Mouse (Mus musculus): ENCODE data around the gene Pcgf1. TPM values are rescaled to one million over a fixed set of nuclear protein-coding genes. Genes with fewer than 3 reads are reported as not detected.

Pcgf1 gene
- polyA plus RNA-seq, 1 experiment from 2014 or later, result 46.5 TPM

DNA sequence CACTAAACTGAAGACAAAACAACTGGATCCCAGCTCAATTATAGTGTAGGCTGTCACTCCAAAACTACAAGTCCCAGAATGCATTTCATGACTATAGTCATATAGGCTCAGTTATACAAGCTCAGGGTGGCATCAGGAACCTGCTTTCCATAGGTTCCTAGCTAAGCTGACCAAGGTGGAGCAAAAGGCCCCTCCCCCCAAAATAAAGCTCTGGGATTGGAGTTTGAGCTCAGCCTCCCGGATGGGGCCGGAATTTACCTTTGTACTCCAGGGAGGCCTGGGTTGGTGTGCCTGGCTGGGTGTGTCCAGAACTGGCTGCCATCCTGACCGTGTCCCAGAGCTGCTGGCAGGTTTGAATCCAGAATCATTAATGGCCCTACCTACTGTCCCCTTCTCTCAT, 19.9 kb upstream of the Pcgf1 start, which contains the start of gene Dqx1:
TSS of gene Dqx1 (plus strand) at position 55 of the 400 bp plus-strand sequence.
- no peak for ATAC-seq
- Histone ChIP-seq H3K36me3 (ENCODE audit: control insufficient read depth, insufficient read depth) (no peaks in the 10 kb centered on the region), H3K4me1 (replicated peaks; ENCODE audit: control insufficient read depth, insufficient read depth, low read length) (peaks cover 19% of the 10 kb centered on the region), H3K4me2 (ENCODE audit: low read length) (no peak within 1 kb of the TSS), H3K9me3 (ENCODE audit: control insufficient read depth, low read length) (no peaks in the 10 kb centered on the region), H3K4me3 (replicated peaks; ENCODE audit: low read length) (no peak within 1 kb of the TSS), H3K27ac (ENCODE audit: low read length) (no peak within 1 kb of the TSS), H3K9ac (replicated peaks; ENCODE audit: low read depth, low read length) (no peak within 1 kb of the TSS), H3K27me3 (replicated peaks; ENCODE audit: control insufficient read depth, insufficient read depth, low read length) (peaks cover 18% of the 10 kb centered on the region)
- WGBS, result 58% methylated on average over 3 of the region's 3 CpGs

DNA sequence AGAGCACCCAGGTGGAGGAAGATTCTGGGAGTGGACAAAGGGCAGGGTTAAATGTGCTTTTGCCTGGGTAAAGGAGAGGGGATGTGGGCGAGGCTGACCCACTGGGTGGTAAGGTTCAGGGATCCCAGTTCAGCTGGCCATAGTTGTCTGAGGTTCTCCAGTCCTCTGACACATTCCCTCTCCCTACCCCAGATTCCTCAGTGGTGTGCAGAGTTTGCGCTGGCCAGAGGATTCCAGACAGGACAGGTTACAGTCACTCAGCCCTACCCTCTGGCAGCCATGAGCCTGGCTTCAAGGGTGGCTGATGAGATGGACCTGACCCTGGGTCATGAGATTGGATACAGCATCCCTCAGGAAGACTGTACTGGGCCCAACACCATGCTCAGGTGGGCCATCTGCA, 18.9 kb upstream of the Pcgf1 start:
- Histone ChIP-seq H3K4me3 (replicated peaks; ENCODE audit: low read length) (no peak overlapping the region), H3K27me3 (replicated peaks; ENCODE audit: control insufficient read depth, insufficient read depth, low read length) (peaks cover 27% of the 10 kb centered on the region), H3K9me3 (ENCODE audit: control insufficient read depth, low read length) (no peaks in the 10 kb centered on the region), H3K27ac (ENCODE audit: low read length) (no peak overlapping the region), H3K9ac (replicated peaks; ENCODE audit: low read depth, low read length) (no peak overlapping the region), H3K4me2 (ENCODE audit: low read length) (no peak overlapping the region), H3K36me3 (ENCODE audit: control insufficient read depth, insufficient read depth) (no peaks in the 10 kb centered on the region), H3K4me1 (replicated peaks; ENCODE audit: control insufficient read depth, insufficient read depth, low read length) (peaks cover 10% of the 10 kb centered on the region)
- ATAC-seq, result no peak
- 73% methylated on average over 2 of the region's 2 CpGs for WGBS

DNA sequence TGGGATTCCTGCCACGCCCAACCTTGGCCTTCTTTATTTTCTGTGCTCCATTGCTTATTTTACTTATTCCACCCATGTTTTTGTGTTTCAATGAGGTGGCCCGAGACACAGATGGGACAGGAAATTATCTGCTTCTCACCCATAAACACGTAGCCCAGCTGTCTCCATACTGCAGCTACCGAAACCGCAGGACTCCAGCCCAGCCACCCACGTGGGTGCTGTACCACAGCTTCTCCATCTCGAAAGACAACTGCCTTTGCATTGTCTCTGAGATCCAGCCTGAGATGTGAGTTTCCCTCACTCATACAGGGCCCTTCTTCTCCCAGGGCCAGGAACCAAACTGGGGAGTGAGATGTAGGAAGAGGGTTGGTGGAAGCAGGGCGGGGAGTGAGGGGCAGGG, 11.7 kb upstream of the Pcgf1 start:
- Histone ChIP-seq H3K4me3 (replicated peaks; ENCODE audit: low read length) (no peak overlapping the region), H3K4me1 (replicated peaks; ENCODE audit: control insufficient read depth, insufficient read depth, low read length) (peaks cover 14% of the 10 kb centered on the region), H3K27ac (ENCODE audit: low read length) (no peak overlapping the region), H3K27me3 (replicated peaks; ENCODE audit: control insufficient read depth, insufficient read depth, low read length) (peaks cover 79% of the 10 kb centered on the region), H3K4me2 (ENCODE audit: low read length) (no peak overlapping the region), H3K9me3 (ENCODE audit: control insufficient read depth, low read length) (no peaks in the 10 kb centered on the region), H3K36me3 (ENCODE audit: control insufficient read depth, insufficient read depth) (no peaks in the 10 kb centered on the region), H3K9ac (replicated peaks; ENCODE audit: low read depth, low read length) (no peak overlapping the region)
- ATAC-seq, result no peak
- whole genome bisulfite sequencing, result 29% methylated on average over 8 of the region's 8 CpGs

DNA sequence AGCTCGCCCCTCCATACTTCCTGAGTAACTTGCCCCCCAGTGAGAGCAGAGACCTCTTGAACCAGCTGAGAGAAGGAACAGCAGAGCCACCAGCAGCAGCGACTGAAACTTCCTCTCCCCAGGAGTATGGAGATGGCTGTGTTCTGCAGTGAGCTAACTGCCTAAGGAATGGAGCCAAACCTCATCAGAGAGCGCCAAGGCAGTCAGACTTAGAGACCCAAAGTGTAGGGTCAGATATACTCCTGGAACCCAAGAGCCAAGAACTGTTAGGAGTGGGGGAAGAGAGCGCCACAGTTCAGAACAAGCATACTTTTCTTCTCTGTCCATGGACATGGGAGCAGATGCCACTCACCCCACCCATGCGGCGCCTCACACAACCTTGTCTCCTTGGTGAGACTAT, 11.2 kb upstream of the Pcgf1 start:
- no peak overlapping the region for H3K27ac ChIP-seq (ENCODE audit: low read length)
- 24% methylated on average over 6 of the region's 6 CpGs for WGBS
- ATAC-seq, result no peak
- no peak overlapping the region for H3K4me3 ChIP-seq (replicated peaks; ENCODE audit: low read length)
- peaks cover 82% of the 10 kb centered on the region for H3K27me3 ChIP-seq (replicated peaks; ENCODE audit: control insufficient read depth, insufficient read depth, low read length)
- no peak overlapping the region for H3K4me2 ChIP-seq (ENCODE audit: low read length)
- H3K9ac ChIP-seq (replicated peaks; ENCODE audit: low read depth, low read length), result no peak overlapping the region
- peaks cover 18% of the 10 kb centered on the region for H3K4me1 ChIP-seq (replicated peaks; ENCODE audit: control insufficient read depth, insufficient read depth, low read length)
- H3K9me3 ChIP-seq (ENCODE audit: control insufficient read depth, low read length), result no peaks in the 10 kb centered on the region
- H3K36me3 ChIP-seq (ENCODE audit: control insufficient read depth, insufficient read depth), result no peaks in the 10 kb centered on the region

DNA sequence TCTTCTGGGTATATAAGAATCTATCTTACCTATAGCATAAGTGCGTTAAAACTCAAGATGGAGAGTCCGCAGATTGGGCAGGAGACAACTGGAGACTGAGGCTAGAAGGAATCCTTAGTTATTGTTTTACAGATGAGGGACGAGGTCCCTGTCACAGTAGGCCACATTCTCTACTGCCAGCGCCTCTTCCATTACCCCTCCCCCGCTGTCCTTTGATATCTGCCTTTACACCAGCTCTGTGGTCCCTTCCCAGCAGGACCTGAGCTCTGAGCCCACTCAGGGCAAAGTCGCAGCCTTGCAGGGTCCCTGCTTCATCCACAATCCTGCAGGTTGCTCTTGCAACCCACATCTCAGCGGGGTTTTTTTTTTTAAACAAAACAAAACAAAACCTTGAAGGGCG, 9.4 kb upstream of the Pcgf1 start:
- no peaks in the 10 kb centered on the region for H3K36me3 ChIP-seq (ENCODE audit: control insufficient read depth, insufficient read depth)
- H3K4me1 ChIP-seq (replicated peaks; ENCODE audit: control insufficient read depth, insufficient read depth, low read length), result peaks cover 18% of the 10 kb centered on the region
- peaks cover 81% of the 10 kb centered on the region for H3K27me3 ChIP-seq (replicated peaks; ENCODE audit: control insufficient read depth, insufficient read depth, low read length)
- H3K4me3 ChIP-seq (replicated peaks; ENCODE audit: low read length), result no peak overlapping the region
- WGBS, result 1% methylated on average over 8 of the region's 8 CpGs
- no peak overlapping the region for H3K27ac ChIP-seq (ENCODE audit: low read length)
- H3K9ac ChIP-seq (replicated peaks; ENCODE audit: low read depth, low read length), result no peak overlapping the region
- H3K9me3 ChIP-seq (ENCODE audit: control insufficient read depth, low read length), result no peaks in the 10 kb centered on the region
- no peak for ATAC-seq
- H3K4me2 ChIP-seq (ENCODE audit: low read length), result no peak overlapping the region

DNA sequence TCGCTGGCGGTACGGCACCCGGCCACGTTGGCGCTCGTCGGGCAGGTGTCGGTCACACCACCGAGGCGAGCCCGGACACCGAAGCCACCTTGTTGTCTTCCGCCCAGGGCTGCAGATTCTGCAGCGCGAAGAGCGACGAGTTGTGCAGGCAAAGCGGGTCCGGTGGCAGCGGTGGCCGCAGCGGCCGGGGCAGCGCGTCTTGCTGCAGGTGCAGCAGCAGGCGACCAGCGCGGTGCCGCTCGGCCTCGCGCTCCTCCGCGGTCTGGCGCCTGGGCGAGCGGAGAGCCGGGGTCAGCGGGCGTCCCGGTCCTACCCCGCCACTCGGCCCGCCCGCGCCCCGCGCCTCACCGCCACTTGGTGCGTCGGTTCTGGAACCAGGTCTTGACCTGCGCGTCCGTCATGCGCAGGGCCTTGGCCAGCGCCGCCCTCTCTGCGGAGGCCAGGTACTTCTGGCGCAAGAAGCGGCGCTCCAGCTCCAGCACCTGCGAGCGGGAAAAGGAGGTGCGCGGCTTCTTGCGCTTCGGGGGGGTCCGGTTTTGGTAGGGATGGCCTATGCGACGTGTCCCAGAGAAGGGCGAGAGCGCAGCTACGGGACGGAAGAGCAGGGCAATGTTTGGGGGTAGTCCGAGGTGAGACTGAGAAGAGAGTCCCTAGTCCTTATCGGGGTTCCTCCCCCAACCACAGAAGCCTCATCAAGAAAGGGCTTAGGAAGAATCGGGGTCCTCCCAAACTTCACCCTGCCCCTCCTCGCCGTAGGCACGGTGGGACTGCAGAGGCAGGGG, 8.8 kb upstream of the Pcgf1 start:
- WGBS, result under 1% methylated on average over 74 of the region's 81 CpGs
- Histone ChIP-seq H3K4me3 (replicated peaks; ENCODE audit: low read length) (no peak overlapping the region), H3K4me2 (ENCODE audit: low read length) (no peak overlapping the region), H3K27ac (ENCODE audit: low read length) (no peak overlapping the region), H3K4me1 (replicated peaks; ENCODE audit: control insufficient read depth, insufficient read depth, low read length) (peaks cover 18% of the 10 kb centered on the region), H3K36me3 (ENCODE audit: control insufficient read depth, insufficient read depth) (no peaks in the 10 kb centered on the region), H3K27me3 (replicated peaks; ENCODE audit: control insufficient read depth, insufficient read depth, low read length) (peaks cover 80% of the 10 kb centered on the region), H3K9me3 (ENCODE audit: control insufficient read depth, low read length) (no peaks in the 10 kb centered on the region), H3K9ac (replicated peaks; ENCODE audit: low read depth, low read length) (no peak overlapping the region)
- ATAC-seq, result no peak

DNA sequence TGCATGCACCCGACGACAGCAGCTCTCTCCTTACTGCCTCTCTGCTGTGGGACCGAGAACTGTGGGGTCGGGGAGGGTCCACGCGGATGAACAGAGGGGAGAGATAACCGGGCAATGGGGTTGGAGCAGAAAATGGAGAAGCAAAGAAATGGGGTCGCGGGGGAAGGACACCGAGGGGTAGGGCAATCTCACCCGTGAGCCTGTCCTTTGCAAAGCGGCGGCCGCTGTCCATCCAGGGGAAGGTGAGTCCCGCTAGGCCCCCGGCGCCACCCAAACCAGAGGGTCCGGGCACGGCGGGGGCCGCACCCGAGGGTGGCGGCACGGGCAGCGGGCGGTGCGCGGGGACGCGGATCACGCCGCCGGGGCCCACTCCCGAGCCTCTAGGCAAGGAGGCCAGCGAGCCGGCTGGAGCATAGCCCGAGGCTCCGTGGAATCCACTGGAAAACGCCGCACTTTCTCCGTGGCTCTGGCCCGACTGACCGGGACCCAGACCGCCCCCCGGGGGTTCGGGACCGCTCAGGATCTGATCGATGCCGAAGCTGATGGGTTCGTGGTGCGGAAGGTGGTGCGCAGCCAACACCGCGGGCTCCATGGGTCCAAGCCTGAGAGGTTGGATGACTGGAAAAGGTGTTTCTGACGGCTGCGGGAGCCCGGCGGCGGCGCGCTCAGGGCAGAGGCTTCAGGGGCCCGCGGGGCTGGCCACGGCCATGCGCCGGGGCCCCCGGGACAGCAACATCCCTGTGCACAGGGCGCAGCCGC, 8.0 kb upstream of the Pcgf1 start:
- no peaks in the 10 kb centered on the region for H3K36me3 ChIP-seq (ENCODE audit: control insufficient read depth, insufficient read depth)
- no peaks in the 10 kb centered on the region for H3K9me3 ChIP-seq (ENCODE audit: control insufficient read depth, low read length)
- H3K27ac ChIP-seq (ENCODE audit: low read length), result no peak overlapping the region
- no peak overlapping the region for H3K9ac ChIP-seq (replicated peaks; ENCODE audit: low read depth, low read length)
- H3K4me3 ChIP-seq (replicated peaks; ENCODE audit: low read length), result no peak overlapping the region
- no peak overlapping the region for H3K4me2 ChIP-seq (ENCODE audit: low read length)
- H3K4me1 ChIP-seq (replicated peaks; ENCODE audit: control insufficient read depth, insufficient read depth, low read length), result peaks cover 18% of the 10 kb centered on the region
- peaks cover 79% of the 10 kb centered on the region for H3K27me3 ChIP-seq (replicated peaks; ENCODE audit: control insufficient read depth, insufficient read depth, low read length)
- WGBS, result 1% methylated on average over 67 of the region's 69 CpGs
- peak; percentile 29 for ATAC-seq

DNA sequence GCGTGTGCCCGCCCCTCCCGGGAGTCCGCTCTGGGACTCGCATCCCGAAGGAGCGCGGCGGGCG, 7.6 kb upstream of the Pcgf1 start, which contains the start of gene Tlx2:
TSS of gene Tlx2 (minus strand) at position 47 of the 64 bp plus-strand sequence.
- Histone ChIP-seq H3K36me3 (ENCODE audit: control insufficient read depth, insufficient read depth) (no peaks in the 10 kb centered on the region), H3K9me3 (ENCODE audit: control insufficient read depth, low read length) (no peaks in the 10 kb centered on the region), H3K27ac (ENCODE audit: low read length) (no peak within 1 kb of the TSS), H3K9ac (replicated peaks; ENCODE audit: low read depth, low read length) (no peak within 1 kb of the TSS), H3K4me3 (replicated peaks; ENCODE audit: low read length) (no peak within 1 kb of the TSS), H3K4me1 (replicated peaks; ENCODE audit: control insufficient read depth, insufficient read depth, low read length) (peaks cover 18% of the 10 kb centered on the region), H3K4me2 (ENCODE audit: low read length) (no peak within 1 kb of the TSS), H3K27me3 (replicated peaks; ENCODE audit: control insufficient read depth, insufficient read depth, low read length) (peaks cover 79% of the 10 kb centered on the region)
- 0% methylated on average over 8 of the region's 10 CpGs for WGBS
- ATAC-seq, result no peak

DNA sequence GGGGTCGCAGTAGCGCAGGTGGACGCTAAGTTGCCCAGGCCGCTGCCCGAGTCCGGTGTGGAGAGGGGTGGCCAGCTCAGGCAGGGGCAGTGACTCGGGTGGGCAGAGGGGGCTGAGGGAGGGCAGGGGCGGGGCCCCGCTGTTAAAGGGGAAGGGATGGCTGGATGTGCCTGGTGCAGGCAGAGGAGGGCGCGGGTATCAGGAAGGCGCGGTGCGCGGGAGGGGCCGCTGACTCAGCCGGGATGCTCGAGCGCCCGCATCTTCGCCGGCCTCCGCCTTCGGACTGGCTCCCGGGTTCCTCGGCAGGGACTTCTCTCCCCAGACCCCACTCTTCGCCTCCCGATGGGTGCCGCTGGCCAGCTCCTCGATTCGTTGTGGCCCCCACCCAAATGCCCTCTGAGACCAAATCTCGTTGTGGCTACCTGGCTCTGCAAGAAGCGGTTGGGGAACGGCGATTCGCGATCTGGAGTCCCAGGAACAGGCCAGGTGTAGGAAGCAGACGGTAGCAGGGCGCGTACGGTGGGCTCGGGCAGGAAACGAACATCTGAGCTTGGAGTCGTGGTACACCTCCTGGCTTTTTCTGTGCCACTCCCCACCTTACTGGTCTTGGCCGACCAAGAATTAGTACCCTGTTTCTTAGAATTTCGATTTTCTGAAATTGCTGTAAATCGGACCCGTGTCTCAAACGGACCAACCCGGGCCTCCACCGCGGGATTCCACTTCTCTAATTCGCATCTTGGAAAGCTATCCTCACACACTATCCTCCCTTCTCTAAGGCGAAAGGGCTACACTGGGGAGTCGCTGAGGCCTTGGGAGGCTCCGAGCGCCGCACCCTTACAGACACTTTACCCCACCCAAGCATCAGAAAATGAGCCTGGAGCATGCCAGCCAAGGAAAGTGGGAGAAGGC, 7.1 kb upstream of the Pcgf1 start:
- Histone ChIP-seq H3K27me3 (replicated peaks; ENCODE audit: control insufficient read depth, insufficient read depth, low read length) (peaks cover 80% of the 10 kb centered on the region), H3K4me2 (ENCODE audit: low read length) (no peak overlapping the region), H3K36me3 (ENCODE audit: control insufficient read depth, insufficient read depth) (no peaks in the 10 kb centered on the region), H3K27ac (ENCODE audit: low read length) (no peak overlapping the region), H3K9ac (replicated peaks; ENCODE audit: low read depth, low read length) (no peak overlapping the region), H3K4me3 (replicated peaks; ENCODE audit: low read length) (no peak overlapping the region), H3K4me1 (replicated peaks; ENCODE audit: control insufficient read depth, insufficient read depth, low read length) (peaks cover 18% of the 10 kb centered on the region), H3K9me3 (ENCODE audit: control insufficient read depth, low read length) (no peaks in the 10 kb centered on the region)
- under 1% methylated on average over 51 of the region's 58 CpGs for WGBS
- no peak for ATAC-seq
